Mouse (Mus musculus) G1E (cell line): Measurements from ENCODE around the gene Numa1.

Experiments
- CTCF ChIP-seq: IDR thresholded peaks from 2 replicates; pipeline ENCODE4 v1.5.1; 2012; ENCODE audit warnings: low read depth, low read length, inconsistent platforms, mixed read lengths
- GATA1 ChIP-seq: IDR thresholded peaks from 2 replicates; pipeline ENCODE4 v1.6.1; 2012; ENCODE audit warnings: borderline replicate concordance, low read length, inconsistent platforms, mixed read lengths
- GATA2 ChIP-seq: IDR thresholded peaks from 2 replicates; pipeline ENCODE4 v1.6.1; 2012; ENCODE audit warnings: low read depth, low read length, inconsistent platforms, borderline replicate concordance
- POLR2AphosphoS5 ChIP-seq: IDR thresholded peaks from 2 replicates; pipeline ENCODE4 v1.6.1; 2012; ENCODE audit warnings: low read depth, low read length, inconsistent platforms; ENCODE audit not compliant: insufficient replicate concordance
- TAL1 ChIP-seq: conservative IDR thresholded peaks from 2 replicates; pipeline ENCODE4 v1.6.1; 2012; ENCODE audit warnings: low read depth, low read length, inconsistent platforms, mixed read lengths

GRCm38 (mm10) chr7:102000296-102000695 lies 66.4 kb downstream of the Numa1 start:
- TF ChIP-seq CTCF (no peak), GATA1 (no peak), TAL1 (no peak), GATA2 (no peak), POLR2AphosphoS5 (no peak)
